Mouse (Mus musculus) intestine, postnatal 0 days (tissue): ENCODE measurements around the gene Zfp493. TPM values are rescaled to one million over a fixed set of nuclear protein-coding genes. Genes with fewer than 3 reads are reported as not detected.
"Not testable (repeated sequence)": the region's sequence is repeated elsewhere in the genome, so short reads cannot be mapped to it uniquely, and the experiment has no call there.

Experiments
- ATAC-seq: fragments of 200-750 bp; cut with Nextera tagmentation; 2 replicates; pipeline ENCODE4 v1.8.0; 2017; ENCODE audit warnings: mild to moderate bottlenecking, moderate TSS enrichment, moderate library complexity
- H3K27ac ChIP-seq: fragments of 300-500 bp; sonication (generic); 2 replicates; pipeline ENCODE4 v1.5.1; 2014; ENCODE audit warnings: mild to moderate bottlenecking, low read depth, low read length, moderate library complexity
- H3K27me3 ChIP-seq: fragments of 300-500 bp; sonication (generic); replicated peaks from 2 replicates; pipeline ENCODE4 v1.6.1; 2014; ENCODE audit warnings: low read length, mixed read lengths; ENCODE audit not compliant: control insufficient read depth, insufficient read depth
- H3K36me3 ChIP-seq: fragments of 300-500 bp; sonication (generic); 2 replicates; pipeline ENCODE4 v1.6.1; 2014; ENCODE audit warnings: mild to moderate bottlenecking, moderate library complexity; ENCODE audit not compliant: control insufficient read depth, insufficient read depth
- H3K4me1 ChIP-seq: fragments of 300-500 bp; sonication (generic); replicated peaks from 2 replicates; pipeline ENCODE4 v1.6.1; 2014; ENCODE audit warnings: antibody characterized with exemption, low read length, mixed read lengths; ENCODE audit not compliant: control insufficient read depth, insufficient read depth
- H3K4me2 ChIP-seq: fragments of 300-500 bp; sonication (generic); replicated peaks from 2 replicates; pipeline ENCODE4 v1.6.1; 2014; ENCODE audit warnings: low read depth, mild to moderate bottlenecking, moderate library complexity
- H3K4me3 ChIP-seq: fragments of 300-500 bp; sonication (generic); 2 replicates; pipeline ENCODE4 v1.5.1; 2014; ENCODE audit warnings: low read depth, low read length
- H3K9ac ChIP-seq: fragments of 300-500 bp; sonication (generic); 2 replicates; pipeline ENCODE4 v1.6.1; 2014; ENCODE audit warnings: mild to moderate bottlenecking, low read depth, low read length
- H3K9me3 ChIP-seq: fragments of 300-500 bp; sonication (generic); 2 replicates; pipeline ENCODE4 v1.6.1; 2016; ENCODE audit warnings: mixed run types; ENCODE audit not compliant: control insufficient read depth
- CTCF ChIP-seq: sonication (generic); IDR thresholded peaks from 2 replicates; pipeline ENCODE4 v1.5.1; 2016; ENCODE audit warnings: low read depth, mild to moderate bottlenecking, control low read depth, antibody characterized with exemption, moderate library complexity
- WGBS: fragments of 180-500 bp; shearing (Covaris S2); extraction: QIAGEN DNeasy Blood & Tissue Kit; methylation state at CpG from one replicate; pipeline ENCODE4 v1.1.7; 2014; 5-methylcytosine and 5-hydroxymethylcytosine counted together
- polyA plus RNA-seq: library from polyadenylated mRNA; unstranded; fragments of >200 nt; fragmentation: Nextera tagmentation; extraction: Ambion mirVana; gene quantifications from 2 replicates; pipeline ENCODE4 v1.2.1, GENCODE M21; 2015

Gene Zfp493
- polyA plus RNA-seq, 1 experiment from 2014 or later = 0.70 TPM

GRCm38 (mm10) chr13:67759966-67760365 is 19.5 kb upstream of the Zfp493 start:
- Histone ChIP-seq H3K9ac (no peak overlapping the region), H3K27ac (no peak overlapping the region), H3K4me2 (no peak overlapping the region), H3K36me3 (no peaks in the 10 kb centered on the region), H3K27me3 (no peaks in the 10 kb centered on the region), H3K4me3 (no peak overlapping the region), H3K9me3 (no peaks in the 10 kb centered on the region), H3K4me1 (no peaks in the 10 kb centered on the region)
- 94% methylated on average over 1 of the region's 1 CpGs for WGBS
- TF ChIP-seq CTCF = no peak
- no peak for ATAC-seq

GRCm38 (mm10) chr13:67763031-67763768 is 16.3 kb upstream of the Zfp493 start:
- H3K4me3 ChIP-seq = no peak overlapping the region

GRCm38 (mm10) chr13:67791921-67792455 is 12.5 kb downstream of the Zfp493 start:
- H3K27me3 ChIP-seq = no peaks in the 10 kb centered on the region
- no peak overlapping the region for H3K4me3 ChIP-seq
- TF ChIP-seq CTCF = no peak
- H3K4me1 ChIP-seq = no peaks in the 10 kb centered on the region
- H3K4me2 ChIP-seq = no peak overlapping the region
- no peak for ATAC-seq
- H3K27ac ChIP-seq = no peak overlapping the region
- H3K36me3 ChIP-seq = no peaks in the 10 kb centered on the region
- H3K9me3 ChIP-seq = no peaks in the 10 kb centered on the region
- H3K9ac ChIP-seq = no peak overlapping the region
- WGBS = 92% methylated on average over 10 of the region's 10 CpGs

More at GRCm38 (mm10) chr13:67763031-67763768, 16.3 kb upstream of the Zfp493 start:
- no peaks in the 10 kb centered on the region for H3K4me1 ChIP-seq
- H3K27me3 ChIP-seq = no peaks in the 10 kb centered on the region
- TF ChIP-seq CTCF = no peak
- H3K36me3 ChIP-seq = no peaks in the 10 kb centered on the region
- no peaks in the 10 kb centered on the region for H3K9me3 ChIP-seq
- no peak overlapping the region for H3K4me2 ChIP-seq
- no peak overlapping the region for H3K27ac ChIP-seq
- no peak overlapping the region for H3K9ac ChIP-seq
- ATAC-seq = no peak
- 78% methylated on average over 2 of the region's 2 CpGs for WGBS

GRCm38 (mm10) chr13:67798618-67799017 is 19.1 kb downstream of the Zfp493 start:
- Histone ChIP-seq H3K27ac (no peak overlapping the region), H3K4me3 (no peak overlapping the region), H3K9me3 (no peaks in the 10 kb centered on the region), H3K27me3 (no peaks in the 10 kb centered on the region), H3K36me3 (no peaks in the 10 kb centered on the region), H3K4me2 (no peak overlapping the region), H3K4me1 (no peaks in the 10 kb centered on the region), H3K9ac (no peak overlapping the region)
- 89% methylated on average over 3 of the region's 3 CpGs for WGBS
- TF ChIP-seq CTCF = no peak
- ATAC-seq = no peak

GRCm38 (mm10) chr13:67799151-67799550 is 19.7 kb downstream of the Zfp493 start:
- not testable (repeated sequence) for ATAC-seq, H3K9ac ChIP-seq, H3K9me3 ChIP-seq, H3K36me3 ChIP-seq, H3K4me2 ChIP-seq, H3K27me3 ChIP-seq, H3K27ac ChIP-seq, H3K4me1 ChIP-seq, H3K4me3 ChIP-seq
- 86% methylated on average over 3 of the region's 3 CpGs for WGBS

- Histone ChIP-seq H3K4me1 (no peaks in the 10 kb centered on the region), H3K27me3 (no peaks in the 10 kb centered on the region)
- 35% methylated on average over 1 of the region's 1 CpGs for WGBS
These were observed 32.2 kb downstream of the Zfp493 start for GRCm38 (mm10) chr13:67811651-67812210.

More at GRCm38 (mm10) chr13:67811651-67812210, 32.2 kb downstream of the Zfp493 start:
- no peak for ATAC-seq
- Histone ChIP-seq H3K36me3 (no peaks in the 10 kb centered on the region), H3K4me2 (no peak overlapping the region), H3K27ac (no peak overlapping the region), H3K9me3 (no peaks in the 10 kb centered on the region), H3K4me3 (no peak overlapping the region), H3K9ac (no peak overlapping the region)
- TF ChIP-seq CTCF = no peak
